In genomic region chr13:117112424-117112823, GRCm38 (mm10) we compare ENCODE assay signal across 20 mouse cellular contexts.
"Had no signal": no experiment of that assay in that cellular context is flagged by ENCODE, and none has a peak within 500 bp of the region (broad histone marks: within the 10 kb centered on the region; RNA-seq: fewer than 3 reads in every experiment).

No protein-coding gene starts in this region.

- DNase-seq: kidney, adult 18-20 months; kidney, adult 9 months; kidney, postnatal 14 days; kidney, postnatal 4 days; liver, postnatal 0 days; lung, embryonic 14.5 days; thymus, postnatal 25 days had no signal

- H3K9me3 ChIP-seq: limb, embryonic 12.5 days; limb, embryonic 15.5 days; midbrain, embryonic 12.5 days; midbrain, embryonic 15.5 days; neural tube, embryonic 12.5 days; neural tube, embryonic 15.5 days had no signal

- H3K4me1 ChIP-seq: limb, embryonic 12.5 days; limb, embryonic 15.5 days; midbrain, embryonic 12.5 days; midbrain, embryonic 15.5 days; neural tube, embryonic 12.5 days; neural tube, embryonic 15.5 days had no signal

- ATAC-seq: inflammation-experienced regulatory T-cells, adult 6 months; intestine, embryonic 16.5 days; liver, postnatal 0 days; lung, postnatal 0 days; midbrain, embryonic 15.5 days had no signal

- H3K27ac ChIP-seq: limb, embryonic 12.5 days; limb, embryonic 15.5 days; liver, embryonic 14.5 days; macrophage; midbrain, embryonic 12.5 days; midbrain, embryonic 15.5 days; neural tube, embryonic 12.5 days; neural tube, embryonic 15.5 days; stomach, postnatal 0 days had no signal

- H3K36me3 ChIP-seq: limb, embryonic 12.5 days; limb, embryonic 15.5 days; midbrain, embryonic 12.5 days; midbrain, embryonic 15.5 days; neural tube, embryonic 12.5 days; neural tube, embryonic 15.5 days had no signal

- H3K27me3 ChIP-seq: limb, embryonic 12.5 days; limb, embryonic 15.5 days; midbrain, embryonic 12.5 days; midbrain, embryonic 15.5 days; neural tube, embryonic 12.5 days; neural tube, embryonic 15.5 days had no signal

- H3K9ac ChIP-seq: limb, embryonic 12.5 days; limb, embryonic 15.5 days; liver, embryonic 14.5 days; liver, postnatal 0 days; lung, embryonic 14.5 days; midbrain, embryonic 12.5 days; midbrain, embryonic 15.5 days; neural tube, embryonic 12.5 days; neural tube, embryonic 15.5 days had no signal

- H3K4me3 ChIP-seq: limb, embryonic 12.5 days; limb, embryonic 15.5 days; midbrain, embryonic 12.5 days; midbrain, embryonic 15.5 days; neural tube, embryonic 12.5 days; neural tube, embryonic 15.5 days had no signal

- H3K4me2 ChIP-seq: limb, embryonic 12.5 days; limb, embryonic 15.5 days; liver, embryonic 11.5 days; lung, embryonic 14.5 days; midbrain, embryonic 12.5 days; midbrain, embryonic 15.5 days; neural tube, embryonic 12.5 days; neural tube, embryonic 15.5 days had no signal
